Mouse (Mus musculus) B cell, adult 2 months (primary cell): ENCODE measurements around the gene Spats2l.
A peak's percentile ranks its signal among the peaks of the same experiment; 100 is the strongest.

Source experiments
- DNase-seq, 2 experiments: peaks; one replicate each; pipeline ENCODE4 v3.0.0; 2022

The Spats2l gene

GRCm38 (mm10) chr1:57901494-57901893 lies 127.5 kb downstream of the Spats2l start:
- no peak for DNase-seq

- DNase-seq, result no peak
Measured at GRCm38 (mm10) chr1:57903793-57904192, 129.8 kb downstream of the Spats2l start.

- no peak for DNase-seq
Measured at GRCm38 (mm10) chr1:57905912-57906311, 131.9 kb downstream of the Spats2l start.

- DNase-seq, result no peak
Measured at GRCm38 (mm10) chr1:57906312-57906711, 132.3 kb downstream of the Spats2l start.

GRCm38 (mm10) chr1:57911561-57911960 lies 137.6 kb downstream of the Spats2l start:
- DNase-seq, result no peak

- DNase-seq, result no peak
Measured at GRCm38 (mm10) chr1:57917342-57917741, 143.4 kb downstream of the Spats2l start.

GRCm38 (mm10) chr1:57918567-57918966 lies 144.6 kb downstream of the Spats2l start:
- DNase-seq, result no peak

- DNase-seq, result no peak
Measured at GRCm38 (mm10) chr1:57934287-57934686, 160.3 kb downstream of the Spats2l start.

GRCm38 (mm10) chr1:57940691-57941090 lies 166.7 kb downstream of the Spats2l start:
- no peak for DNase-seq

- no peak for DNase-seq
Measured at GRCm38 (mm10) chr1:57941095-57941494, 167.1 kb downstream of the Spats2l start.

GRCm38 (mm10) chr1:57941734-57942133 lies 167.8 kb downstream of the Spats2l start:
- no peak for DNase-seq

GRCm38 (mm10) chr1:57942215-57942614 lies 168.3 kb downstream of the Spats2l start:
- DNase-seq, result no peak

GRCm38 (mm10) chr1:57947552-57948347 lies 173.8 kb downstream of the Spats2l start:
- DNase-seq, result no peak

GRCm38 (mm10) chr1:57949195-57949594 lies 175.2 kb downstream of the Spats2l start:
- no peak for DNase-seq

GRCm38 (mm10) chr1:57949716-57950115 lies 175.8 kb downstream of the Spats2l start:
- no peak for DNase-seq

GRCm38 (mm10) chr1:57952509-57952908 lies 178.5 kb downstream of the Spats2l start:
- DNase-seq, result no peak

GRCm38 (mm10) chr1:57953586-57954375 lies 179.8 kb downstream of the Spats2l start:
- DNase-seq, result no peak

GRCm38 (mm10) chr1:57954376-57954765 lies 180.4 kb downstream of the Spats2l start:
- DNase-seq, result no peak

GRCm38 (mm10) chr1:57955774-57956173 lies 181.8 kb downstream of the Spats2l start:
- no peak for DNase-seq

GRCm38 (mm10) chr1:57969327-57970271 lies 195.6 kb downstream of the Spats2l start:
- DNase-seq, result peak; percentile 95 to 96

GRCm38 (mm10) chr1:57971588-57971987 lies 197.6 kb downstream of the Spats2l start:
- DNase-seq, result no peak

- no peak for DNase-seq
Measured at GRCm38 (mm10) chr1:57976860-57977259, 202.9 kb downstream of the Spats2l start.

- DNase-seq, result no peak
Measured at GRCm38 (mm10) chr1:57989052-57989600, 215.2 kb downstream of the Spats2l start.
